Mouse (Mus musculus): ENCODE results near the gene Mcf2l. TPM values are rescaled to one million over a fixed set of nuclear protein-coding genes. Genes with fewer than 3 reads are reported as not detected.
A peak's percentile ranks its signal among the peaks of the same experiment; 100 is the strongest.

Mcf2l gene
- polyA plus RNA-seq, 1 experiment from 2014 or later: 8.3 TPM

GRCm38 (mm10) chr8:12925941-12926381 lies 52.4 kb downstream of the Mcf2l start:
- H3K4me3 ChIP-seq: no peak overlapping the region
- H3K36me3 ChIP-seq: no peaks in the 10 kb centered on the region
- H3K4me1 ChIP-seq: peaks cover 20% of the 10 kb centered on the region
- no peaks in the 10 kb centered on the region for H3K9me3 ChIP-seq
- peaks cover 43% of the 10 kb centered on the region; the same call in 1 of the 2 replicates for H3K27me3 ChIP-seq (ENCODE audit: insufficient read depth, poor library complexity, severe bottlenecking)
- peak overlapping the region; percentile 13; the same call in 1 of the 2 replicates for H3K27ac ChIP-seq
- DNase-seq (ENCODE audit: low spot score): no peak
- 47% methylated on average over 13 of the region's 13 CpGs for WGBS

- peaks cover 41% of the 10 kb centered on the region; the same call in 1 of the 2 replicates for H3K27me3 ChIP-seq (ENCODE audit: insufficient read depth, poor library complexity, severe bottlenecking)
- WGBS: 52% methylated on average over 7 of the region's 7 CpGs
- H3K36me3 ChIP-seq: no peaks in the 10 kb centered on the region
- H3K4me3 ChIP-seq: no peak overlapping the region
- peaks cover 20% of the 10 kb centered on the region for H3K4me1 ChIP-seq
- no peak for DNase-seq (ENCODE audit: low spot score)
- H3K27ac ChIP-seq: no peak overlapping the region
- H3K9me3 ChIP-seq: no peaks in the 10 kb centered on the region
Observed at GRCm38 (mm10) chr8:12927204-12927983, 53.8 kb downstream of the Mcf2l start.

- DNase-seq (ENCODE audit: low spot score): no peak
- Histone ChIP-seq H3K27me3 (ENCODE audit: insufficient read depth, poor library complexity, severe bottlenecking) (peaks cover 41% of the 10 kb centered on the region; the same call in 1 of the 2 replicates), H3K36me3 (no peaks in the 10 kb centered on the region), H3K4me1 (peaks cover 20% of the 10 kb centered on the region), H3K27ac (no peak overlapping the region), H3K9me3 (no peaks in the 10 kb centered on the region), H3K4me3 (no peak overlapping the region)
- WGBS: 86% methylated on average over 8 of the region's 8 CpGs
Observed at GRCm38 (mm10) chr8:12928033-12928432, 54.4 kb downstream of the Mcf2l start.

- H3K4me1 ChIP-seq: peaks cover 20% of the 10 kb centered on the region
- WGBS: 77% methylated on average over 5 of the region's 5 CpGs
- no peak overlapping the region for H3K27ac ChIP-seq
- peaks cover 45% of the 10 kb centered on the region; the same call in 1 of the 2 replicates for H3K27me3 ChIP-seq (ENCODE audit: insufficient read depth, poor library complexity, severe bottlenecking)
- no peak for DNase-seq (ENCODE audit: low spot score)
- no peaks in the 10 kb centered on the region for H3K36me3 ChIP-seq
- H3K9me3 ChIP-seq: no peaks in the 10 kb centered on the region
- H3K4me3 ChIP-seq: no peak overlapping the region
Observed at GRCm38 (mm10) chr8:12928931-12929330, 55.3 kb downstream of the Mcf2l start.

- 34% methylated on average over 5 of the region's 5 CpGs for WGBS
Observed at GRCm38 (mm10) chr8:12930290-12930689, 56.7 kb downstream of the Mcf2l start.

GRCm38 (mm10) chr8:12931426-12931825 lies 57.8 kb downstream of the Mcf2l start:
- Histone ChIP-seq H3K27ac (0 out of 2 replicates have a peak overlapping the region, but pooled peaks have one; percentile 19), H3K4me1 (peaks cover 15% of the 10 kb centered on the region), H3K9me3 (no peaks in the 10 kb centered on the region), H3K4me3 (no peak overlapping the region), H3K36me3 (no peaks in the 10 kb centered on the region), H3K27me3 (ENCODE audit: insufficient read depth, poor library complexity, severe bottlenecking) (peaks cover 34% of the 10 kb centered on the region; the same call in 1 of the 2 replicates)
- 60% methylated on average over 11 of the region's 11 CpGs for WGBS
- no peak for DNase-seq (ENCODE audit: low spot score)

More at GRCm38 (mm10) chr8:12930290-12930689, 56.7 kb downstream of the Mcf2l start:
- H3K27ac ChIP-seq: 0 out of 2 replicates have a peak overlapping the region, but pooled peaks have one; percentile 0
- H3K36me3 ChIP-seq: no peaks in the 10 kb centered on the region
- H3K27me3 ChIP-seq (ENCODE audit: insufficient read depth, poor library complexity, severe bottlenecking): peaks cover 37% of the 10 kb centered on the region; the same call in 1 of the 2 replicates
- H3K4me1 ChIP-seq: peaks cover 20% of the 10 kb centered on the region
- no peaks in the 10 kb centered on the region for H3K9me3 ChIP-seq
- DNase-seq (ENCODE audit: low spot score): no peak
- H3K4me3 ChIP-seq: no peak overlapping the region

GRCm38 (mm10) chr8:12932520-12932919 lies 58.9 kb downstream of the Mcf2l start:
- Histone ChIP-seq H3K27ac (no peak overlapping the region), H3K4me3 (no peak overlapping the region), H3K27me3 (ENCODE audit: insufficient read depth, poor library complexity, severe bottlenecking) (peaks cover 31% of the 10 kb centered on the region; the same call in 1 of the 2 replicates), H3K4me1 (peaks cover 24% of the 10 kb centered on the region), H3K9me3 (no peaks in the 10 kb centered on the region), H3K36me3 (no peaks in the 10 kb centered on the region)
- DNase-seq (ENCODE audit: low spot score): no peak
- 80% methylated on average over 8 of the region's 8 CpGs for WGBS

- WGBS: 69% methylated on average over 3 of the region's 3 CpGs
Observed at GRCm38 (mm10) chr8:12933765-12934164, 60.2 kb downstream of the Mcf2l start.

GRCm38 (mm10) chr8:12934453-12935043 lies 60.9 kb downstream of the Mcf2l start:
- WGBS: 63% methylated on average over 8 of the region's 8 CpGs
- no peak overlapping the region for H3K4me3 ChIP-seq
- peaks cover 21% of the 10 kb centered on the region for H3K4me1 ChIP-seq
- H3K9me3 ChIP-seq: no peaks in the 10 kb centered on the region
- no peak overlapping the region for H3K27ac ChIP-seq
- H3K36me3 ChIP-seq: no peaks in the 10 kb centered on the region
- peaks cover 26% of the 10 kb centered on the region; the same call in 1 of the 2 replicates for H3K27me3 ChIP-seq (ENCODE audit: insufficient read depth, poor library complexity, severe bottlenecking)
- DNase-seq (ENCODE audit: low spot score): no peak

More at GRCm38 (mm10) chr8:12933765-12934164, 60.2 kb downstream of the Mcf2l start:
- DNase-seq (ENCODE audit: low spot score): no peak
- no peaks in the 10 kb centered on the region for H3K9me3 ChIP-seq
- H3K27ac ChIP-seq: no peak overlapping the region
- H3K4me1 ChIP-seq: peaks cover 25% of the 10 kb centered on the region
- no peaks in the 10 kb centered on the region for H3K36me3 ChIP-seq
- no peak overlapping the region for H3K4me3 ChIP-seq
- peaks cover 20% of the 10 kb centered on the region; the same call in 1 of the 2 replicates for H3K27me3 ChIP-seq (ENCODE audit: insufficient read depth, poor library complexity, severe bottlenecking)

- WGBS: 77% methylated on average over 8 of the region's 8 CpGs
- DNase-seq (ENCODE audit: low spot score): no peak
- H3K4me3 ChIP-seq: no peak overlapping the region
- no peaks in the 10 kb centered on the region for H3K9me3 ChIP-seq
- H3K36me3 ChIP-seq: no peaks in the 10 kb centered on the region
- H3K27me3 ChIP-seq (ENCODE audit: insufficient read depth, poor library complexity, severe bottlenecking): peaks cover 17% of the 10 kb centered on the region; the same call in 1 of the 2 replicates
- peaks cover 20% of the 10 kb centered on the region for H3K4me1 ChIP-seq
- no peak overlapping the region for H3K27ac ChIP-seq
Observed at GRCm38 (mm10) chr8:12940549-12940948, 66.9 kb downstream of the Mcf2l start.

- no peaks in the 10 kb centered on the region for H3K36me3 ChIP-seq
- peaks cover 18% of the 10 kb centered on the region for H3K4me1 ChIP-seq
- DNase-seq (ENCODE audit: low spot score): no peak
- no peak overlapping the region for H3K27ac ChIP-seq
- no peaks in the 10 kb centered on the region for H3K9me3 ChIP-seq
- 74% methylated on average over 10 of the region's 10 CpGs for WGBS
- peaks cover 18% of the 10 kb centered on the region; the same call in 1 of the 2 replicates for H3K27me3 ChIP-seq (ENCODE audit: insufficient read depth, poor library complexity, severe bottlenecking)
- no peak overlapping the region for H3K4me3 ChIP-seq
Observed at GRCm38 (mm10) chr8:12941161-12941926, 67.7 kb downstream of the Mcf2l start.
